Mouse (Mus musculus): ENCODE results near the gene Rock2.

Rock2 gene

DNA sequence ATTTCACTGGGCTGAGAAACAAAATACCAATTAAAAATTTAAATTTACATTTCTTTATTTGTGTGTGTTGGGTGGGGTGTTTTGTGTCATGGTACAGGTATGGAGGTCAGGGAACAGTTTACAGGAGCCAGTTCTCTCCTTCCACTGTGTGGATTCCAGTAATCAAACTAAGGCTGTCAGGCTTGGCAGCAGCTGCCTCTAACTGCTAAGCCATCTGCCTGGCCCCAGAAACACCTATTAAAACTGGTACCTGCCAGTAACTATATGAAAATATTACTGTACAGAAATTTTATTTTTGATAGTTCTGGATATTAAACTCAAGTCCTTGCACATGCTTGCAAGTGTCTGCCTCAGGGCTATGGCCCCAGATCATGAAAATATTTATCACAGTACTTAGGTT, 4.1 kb downstream of the Rock2 start:
- CTCF ChIA-PET = no interaction called here

DNA sequence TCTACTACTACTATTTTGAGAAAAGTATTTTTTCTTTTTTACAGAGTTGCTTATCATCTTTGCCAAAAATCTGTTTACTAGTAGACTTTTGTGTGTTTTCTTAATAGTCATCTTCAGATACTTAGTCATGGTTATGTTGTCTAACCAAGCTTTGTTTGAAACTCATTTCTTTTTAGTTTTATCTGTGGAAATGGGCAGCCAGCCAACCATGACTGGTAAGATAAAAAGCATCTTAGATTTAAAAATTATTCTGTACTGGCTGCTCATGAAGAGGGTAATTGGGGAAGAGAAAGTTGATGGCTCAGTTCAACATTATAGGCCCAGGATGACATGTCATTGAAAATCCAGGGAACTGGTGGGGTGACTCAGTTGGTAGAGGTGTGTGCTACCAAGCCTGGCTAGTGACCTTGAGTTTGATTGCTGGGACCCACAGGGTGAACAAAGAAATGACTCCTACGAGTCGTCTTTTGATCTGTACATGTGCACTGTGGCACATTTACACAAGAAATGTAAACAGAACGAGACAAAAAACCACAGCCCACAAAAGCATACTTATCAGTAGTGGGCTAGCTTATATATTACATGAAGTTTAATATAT, 6.0 kb downstream of the Rock2 start:
- CTCF ChIA-PET = no interaction called here

DNA sequence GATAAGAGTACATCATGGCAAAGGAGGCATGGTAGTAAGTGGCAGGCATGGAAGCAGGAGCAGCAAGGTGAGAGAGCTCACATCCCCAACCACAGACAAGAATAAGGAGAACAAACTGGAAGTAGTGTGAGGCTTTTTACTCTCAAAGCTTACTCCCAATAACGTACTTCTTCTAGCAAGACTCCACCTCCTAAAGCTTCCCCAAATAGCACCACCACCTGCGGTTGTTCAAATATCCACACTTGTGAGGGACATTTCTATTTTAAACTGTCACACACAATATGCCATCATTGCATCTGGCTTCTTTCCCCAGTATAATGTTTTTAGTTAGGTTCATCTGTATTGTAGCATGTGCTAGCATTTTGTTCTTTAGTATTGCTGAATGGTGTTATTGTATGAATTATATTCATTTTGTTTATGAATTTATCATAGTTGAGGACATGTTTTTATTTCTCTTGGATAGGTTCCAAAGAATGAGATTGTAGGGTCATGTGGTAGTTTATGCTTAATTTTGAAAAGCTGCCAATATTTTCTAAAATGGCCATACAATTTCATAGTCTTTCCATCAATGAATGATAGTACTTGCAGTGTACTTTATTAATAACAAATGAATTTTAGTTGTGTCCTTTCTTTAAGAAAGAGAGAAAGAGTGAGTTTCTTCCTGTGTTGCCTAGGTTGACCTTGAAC, 9.4 kb downstream of the Rock2 start:
- CTCF ChIA-PET = no interaction called here

DNA sequence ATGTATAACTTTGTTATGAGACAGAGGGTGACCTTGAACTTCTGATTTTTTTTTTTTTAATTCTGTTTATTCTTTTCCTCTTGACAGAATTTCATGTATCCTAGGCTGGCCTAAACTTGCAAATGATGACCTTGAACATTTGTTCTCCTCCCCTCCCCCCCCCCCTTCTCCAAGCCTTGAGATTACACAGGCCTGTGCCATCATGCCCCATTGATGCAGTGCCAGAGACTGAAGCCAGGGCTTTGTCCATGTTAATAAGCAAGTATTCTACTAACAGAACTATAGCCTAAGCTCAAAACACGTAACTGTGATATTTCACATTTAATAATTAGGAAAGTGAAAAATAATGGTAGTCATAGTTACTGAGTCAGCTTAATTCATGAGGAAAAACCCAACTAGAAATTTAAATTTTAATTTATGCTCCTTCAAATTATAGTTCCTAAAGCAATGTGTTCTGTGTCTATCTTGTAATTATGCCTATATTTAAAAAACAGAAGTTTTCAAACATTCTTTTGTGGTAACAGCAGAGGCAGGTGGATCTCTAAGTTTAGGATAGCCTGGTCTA, 12.7 kb downstream of the Rock2 start:
- CTCF ChIA-PET = no interaction called here

DNA sequence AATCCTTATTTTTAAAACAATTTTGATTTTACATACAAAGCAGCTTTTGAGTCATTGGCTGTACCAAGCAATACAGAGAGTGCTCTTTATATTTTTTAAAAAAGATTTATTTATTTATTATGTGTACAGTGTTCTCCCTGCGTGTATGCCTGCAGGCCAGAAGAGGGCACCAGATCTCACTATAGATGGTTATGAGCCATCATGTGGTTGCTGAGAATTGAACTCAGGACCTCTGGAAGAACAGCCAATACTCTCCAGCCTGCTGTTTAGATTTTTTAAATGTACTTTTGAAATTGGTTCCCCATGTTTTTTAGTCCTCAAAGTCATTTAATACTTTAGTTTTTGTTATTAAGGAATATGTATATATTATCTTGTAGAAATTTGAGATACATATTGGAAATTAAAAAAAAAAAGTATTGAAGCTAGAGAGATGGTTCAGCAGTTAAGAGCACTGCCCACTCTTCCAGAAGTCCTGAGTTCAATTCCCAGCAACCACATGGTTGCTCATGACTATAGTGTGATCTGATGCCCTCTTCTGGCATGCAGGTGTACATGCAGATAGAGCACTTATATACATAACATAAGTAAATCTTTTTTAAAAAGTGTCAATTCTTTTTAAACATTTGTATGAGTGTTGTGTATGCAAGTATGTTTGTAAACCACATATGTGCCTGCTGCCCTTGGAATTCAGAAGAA, 13.4 kb downstream of the Rock2 start:
- CTCF ChIA-PET = interaction anchor here (1.1 kb wide), 1 partner anchor 45 kb away, joined by 3 read pairs; no protein-coding TSS in a partner anchor

DNA sequence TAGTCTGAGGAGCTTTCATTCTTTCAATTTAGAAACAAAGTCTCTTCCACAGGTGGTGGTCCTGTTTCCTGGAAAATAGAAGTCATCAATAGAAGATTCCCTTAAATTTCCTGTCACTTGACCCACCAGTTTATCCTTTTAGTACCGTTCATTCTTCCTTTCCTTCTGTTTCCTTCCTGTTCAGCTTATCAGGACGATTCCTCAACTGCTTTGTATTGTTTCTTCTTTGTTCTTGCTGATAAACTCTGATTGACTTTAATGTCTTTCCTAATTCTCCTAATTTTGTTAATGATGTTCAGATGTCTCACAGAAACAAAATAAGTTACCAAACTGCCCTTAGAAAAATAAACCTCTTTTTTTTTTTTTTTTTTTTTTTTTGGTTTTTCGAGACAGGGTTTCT, 16.8 kb downstream of the Rock2 start:
- CTCF ChIA-PET = no interaction called here

DNA sequence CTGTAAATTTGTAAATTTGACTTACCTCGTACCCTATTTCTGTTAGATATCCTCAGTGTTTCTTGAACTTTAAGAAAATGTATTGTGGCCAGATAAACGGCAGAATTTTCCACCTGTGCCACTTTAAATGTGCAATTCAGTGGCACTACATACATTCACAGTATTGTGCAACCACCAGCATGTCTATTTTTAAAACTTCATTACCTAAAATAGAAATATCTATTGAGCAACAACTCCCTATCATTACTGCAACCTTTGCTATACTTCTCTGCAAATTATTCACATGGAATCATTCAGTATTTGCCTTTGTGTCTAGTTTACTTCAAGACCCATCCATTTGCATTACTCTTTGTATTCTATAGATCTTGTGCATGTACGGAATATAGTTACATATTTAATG, 17.9 kb downstream of the Rock2 start:
- CTCF ChIA-PET = no interaction called here

DNA sequence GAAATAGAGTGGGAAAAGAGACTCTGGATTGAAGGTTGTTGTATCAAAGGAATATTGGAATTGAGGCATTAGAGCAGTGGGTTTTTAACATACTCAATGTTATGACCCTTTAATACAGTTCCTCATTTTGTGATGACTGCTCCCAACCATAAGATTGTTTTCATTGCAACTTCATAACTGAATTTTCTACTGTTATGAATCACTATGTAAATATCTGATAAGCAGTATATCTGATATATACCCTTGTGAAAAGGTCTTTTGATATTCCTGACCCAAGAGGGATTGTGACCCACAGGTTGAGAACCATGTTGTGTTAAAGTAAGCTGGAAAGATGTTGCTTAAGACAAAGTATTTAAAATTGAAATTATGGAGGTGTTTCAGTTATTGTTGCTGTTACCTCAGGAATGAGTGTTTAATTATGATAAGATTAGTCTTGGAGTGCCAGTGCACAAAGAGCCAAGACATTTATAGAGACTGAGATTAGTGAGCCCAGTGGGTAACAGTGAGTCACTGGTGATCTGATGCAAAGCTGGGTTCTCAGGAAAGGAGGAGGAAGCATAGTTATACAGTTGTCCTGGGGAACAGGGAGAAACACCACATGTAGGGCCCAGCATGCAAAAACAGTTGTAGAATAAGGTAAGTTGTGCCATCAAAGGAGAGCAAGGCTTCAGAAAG, 25.6 kb downstream of the Rock2 start:
- CTCF ChIA-PET = no interaction called here

DNA sequence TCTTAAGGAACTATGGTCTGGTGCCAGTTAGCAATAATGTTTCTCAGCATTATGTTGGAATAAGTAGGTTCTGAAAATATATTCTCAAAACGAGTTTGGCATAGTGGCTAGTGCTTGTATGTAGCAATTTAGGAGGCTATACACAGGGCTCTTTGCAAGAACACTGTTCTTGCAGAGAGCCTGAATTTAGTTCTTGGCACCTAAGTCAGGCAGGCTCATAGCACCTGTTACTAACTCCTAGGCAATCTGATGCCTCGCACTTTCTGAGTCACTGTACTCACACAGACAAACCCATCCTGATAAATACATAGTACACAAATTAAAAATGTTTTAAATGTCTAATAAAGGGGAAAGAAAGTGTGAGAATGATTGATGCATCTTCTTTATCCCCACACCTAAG, 33.2 kb downstream of the Rock2 start:
- CTCF ChIA-PET = no interaction called here

DNA sequence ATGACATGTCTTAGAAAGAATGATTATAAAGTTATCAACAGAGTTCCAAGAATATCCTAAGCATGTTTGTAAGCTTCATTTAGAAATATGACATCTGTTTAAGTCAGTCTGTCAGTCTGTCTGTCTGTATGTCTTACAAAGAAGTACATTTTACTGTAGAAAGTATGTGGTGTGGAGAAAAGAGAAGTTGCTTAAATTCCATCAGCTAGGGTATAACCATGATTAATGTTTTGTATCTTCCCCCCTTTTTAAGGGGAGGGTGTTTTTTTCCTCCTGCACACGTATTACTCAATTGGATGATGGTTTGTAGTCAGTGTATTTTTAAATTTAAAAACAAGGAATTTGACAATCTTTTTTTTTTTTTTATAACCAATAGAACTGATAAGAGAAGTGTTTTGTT, 39.7 kb downstream of the Rock2 start:
- CTCF ChIA-PET = no interaction called here

DNA sequence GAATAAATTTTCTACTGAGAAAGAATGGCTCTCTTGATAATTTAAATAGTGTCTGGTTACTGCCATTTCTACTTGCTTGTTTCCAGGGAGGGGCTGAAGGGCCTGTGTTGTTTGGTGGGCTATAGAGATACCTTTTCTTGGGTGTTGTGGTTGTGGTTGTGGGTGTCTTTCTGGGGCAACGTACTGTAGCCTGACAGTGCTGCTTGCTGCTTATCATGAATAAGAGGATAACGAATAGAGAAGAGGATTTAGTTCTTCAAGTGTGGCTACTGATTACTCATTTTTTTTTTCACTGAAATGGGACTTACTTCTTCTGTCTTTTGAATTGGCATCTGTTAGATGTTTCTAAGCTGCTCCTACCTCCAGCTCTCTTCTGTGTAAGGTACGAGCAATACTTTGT, 47.3 kb downstream of the Rock2 start:
- CTCF ChIA-PET = interaction anchor here (0.6 kb wide), 1 partner anchor 15 kb away, joined by 5 read pairs; no protein-coding TSS in a partner anchor

DNA sequence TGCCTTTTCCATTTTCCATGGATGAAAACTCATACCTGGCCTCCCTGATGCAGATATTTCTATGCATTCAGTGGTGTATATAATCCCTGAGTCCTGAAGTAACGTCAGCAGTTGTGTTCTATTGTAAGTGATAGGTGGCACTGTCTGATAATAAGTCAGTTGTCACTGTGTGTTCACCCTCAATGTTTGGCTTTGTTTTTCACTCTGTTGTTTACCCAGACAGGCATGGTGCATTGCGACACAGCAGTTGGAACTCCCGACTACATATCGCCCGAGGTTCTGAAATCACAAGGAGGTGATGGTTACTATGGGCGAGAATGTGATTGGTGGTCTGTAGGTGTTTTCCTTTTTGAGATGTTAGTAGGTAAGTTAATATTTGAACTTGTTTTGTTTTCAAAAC, 53.5 kb downstream of the Rock2 start:
- CTCF ChIA-PET = no interaction called here

DNA sequence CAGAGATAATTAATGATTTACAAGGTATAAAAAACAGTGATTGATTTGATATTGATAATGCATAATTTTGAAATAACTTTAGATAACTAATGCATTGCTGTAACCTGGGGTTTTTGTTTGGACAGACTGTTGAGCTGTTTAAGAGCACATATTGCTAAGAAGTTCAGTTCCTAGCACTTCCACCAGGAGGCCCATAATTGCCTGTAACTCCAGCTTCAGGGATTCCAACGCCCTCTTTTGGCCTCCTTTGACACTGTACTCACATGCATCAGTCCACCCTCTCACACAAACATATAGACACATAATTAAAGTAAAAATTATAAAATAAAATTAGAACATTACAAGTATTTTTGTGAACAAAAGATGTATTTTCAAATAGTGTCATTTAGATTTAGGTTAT, 64.2 kb downstream of the Rock2 start:
- CTCF ChIA-PET = interaction anchor here (1.2 kb wide), 1 partner anchor 21 kb away, joined by 5 read pairs; no protein-coding TSS in a partner anchor

DNA sequence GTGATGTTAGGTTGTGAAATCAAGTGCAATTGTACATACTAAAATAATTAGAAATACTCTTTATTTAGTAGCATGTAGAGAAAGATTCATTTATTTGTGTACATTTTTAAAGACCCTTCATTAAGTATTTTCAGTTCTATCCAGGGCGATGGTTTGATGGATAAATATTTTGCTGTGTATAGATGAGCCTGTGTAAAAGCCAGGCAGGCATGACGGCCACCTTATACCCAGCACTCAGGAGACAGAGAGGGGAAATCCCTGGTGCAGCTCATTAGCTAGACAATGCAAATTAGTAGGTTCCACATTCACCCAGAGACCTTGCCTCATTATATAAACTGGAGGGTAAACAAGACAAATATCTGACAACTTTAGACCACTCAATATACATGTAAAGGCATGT, 68.7 kb downstream of the Rock2 start:
- CTCF ChIA-PET = no interaction called here

DNA sequence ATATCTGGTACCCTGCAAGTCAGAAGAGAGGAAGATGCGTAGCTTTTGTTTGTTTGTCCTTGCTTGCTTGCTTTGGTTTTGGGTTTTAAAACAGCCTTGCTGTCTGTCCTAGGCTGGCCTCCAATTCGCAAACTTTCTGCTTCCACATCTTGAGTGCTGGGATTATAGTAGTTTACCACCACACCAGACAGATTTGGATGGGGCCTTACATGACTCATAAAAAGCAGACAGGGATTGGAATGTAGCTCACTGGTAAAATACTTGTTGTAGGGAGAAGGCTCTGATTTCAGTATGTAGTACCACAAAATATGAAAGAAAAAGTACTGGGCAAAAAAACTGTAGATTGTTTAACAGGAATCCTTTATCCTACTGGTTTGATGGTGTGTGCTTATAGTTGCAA, 72.1 kb downstream of the Rock2 start:
- CTCF ChIA-PET = interaction anchor here (0.7 kb wide), 1 partner anchor 10 kb away, joined by 10 read pairs; no protein-coding TSS in a partner anchor

DNA sequence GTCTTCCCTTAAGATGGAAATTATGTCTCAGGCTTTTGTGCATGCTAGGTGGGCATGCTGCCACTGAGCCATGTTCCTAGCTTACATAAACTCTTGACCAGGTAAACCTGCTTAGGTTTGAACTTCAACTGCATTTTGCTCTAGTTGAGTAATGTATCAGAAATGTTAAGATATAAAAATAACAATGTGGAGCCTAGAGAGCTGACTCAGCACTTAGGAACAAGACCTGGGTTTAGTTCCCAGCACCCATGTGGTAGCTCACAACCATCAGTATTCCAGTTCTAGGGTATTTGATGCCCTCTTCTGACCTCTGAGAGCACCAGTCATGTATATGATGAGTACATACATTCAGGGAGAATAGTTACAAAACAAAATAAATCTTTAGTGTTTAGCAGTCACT, 82.4 kb downstream of the Rock2 start:
- CTCF ChIA-PET = no interaction called here

DNA sequence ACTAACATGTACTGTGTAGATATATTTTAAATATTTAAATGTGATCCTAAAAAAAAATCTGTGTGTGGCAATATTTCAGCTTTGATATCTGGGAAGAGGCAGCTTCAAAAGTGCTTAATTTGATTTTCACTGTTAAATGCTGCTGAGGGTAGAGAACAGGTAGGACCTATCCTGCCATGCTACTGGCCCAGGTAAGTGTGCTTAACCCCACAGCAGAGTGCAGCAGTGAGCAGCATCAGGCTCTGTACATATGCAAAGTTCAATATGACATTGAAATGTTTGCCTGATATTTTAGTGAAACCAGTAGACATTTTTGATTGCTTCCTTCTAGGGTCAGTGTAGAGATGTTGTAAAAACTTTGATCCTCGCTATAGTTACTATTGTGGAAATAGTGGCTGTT, 91.1 kb downstream of the Rock2 start:
- CTCF ChIA-PET = no interaction called here

DNA sequence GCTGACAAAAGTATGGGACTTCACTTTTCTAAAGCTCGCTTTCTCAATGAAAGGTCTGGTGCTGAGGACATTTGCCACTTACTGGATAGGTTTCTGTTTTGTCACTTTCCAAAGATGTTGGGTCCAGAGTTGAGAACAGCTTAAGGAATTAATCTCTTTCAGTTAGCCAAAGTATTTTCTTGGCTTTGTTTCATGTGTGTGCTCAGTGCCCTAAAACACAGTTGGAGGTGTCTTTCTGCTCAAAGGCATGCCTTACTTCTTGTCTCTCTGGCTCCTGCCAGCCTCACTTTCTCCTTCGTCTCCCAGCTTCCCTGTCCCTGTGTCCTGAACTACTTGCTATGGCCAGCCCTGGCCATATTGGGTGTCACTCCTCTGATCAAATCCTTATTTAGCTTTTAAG, 96.7 kb downstream of the Rock2 start:
- CTCF ChIA-PET = no interaction called here

DNA sequence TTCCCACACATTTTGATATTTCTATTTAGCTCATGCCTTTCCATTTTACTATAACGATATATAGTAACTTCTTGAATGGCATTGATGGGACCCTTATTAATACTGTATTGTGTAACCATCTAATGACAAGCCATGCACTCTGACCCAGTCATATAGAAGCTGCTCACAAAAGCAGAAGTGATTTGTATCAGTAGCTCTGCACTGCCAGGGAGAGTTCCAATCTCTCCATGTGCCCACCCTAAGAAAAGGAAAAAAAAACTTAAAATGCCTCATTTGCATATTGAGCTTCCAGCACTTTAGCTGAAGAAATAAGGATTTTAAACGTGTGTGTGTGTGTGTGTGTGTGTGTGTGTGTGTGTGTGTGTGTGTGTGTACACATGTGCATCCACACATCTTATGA, 97.7 kb downstream of the Rock2 start:
- CTCF ChIA-PET = interaction anchor here (0.6 to 1.1 kb wide), 2 partner anchors 18 to 23 kb away, joined by 3 to 6 read pairs; no protein-coding TSS in a partner anchor

DNA sequence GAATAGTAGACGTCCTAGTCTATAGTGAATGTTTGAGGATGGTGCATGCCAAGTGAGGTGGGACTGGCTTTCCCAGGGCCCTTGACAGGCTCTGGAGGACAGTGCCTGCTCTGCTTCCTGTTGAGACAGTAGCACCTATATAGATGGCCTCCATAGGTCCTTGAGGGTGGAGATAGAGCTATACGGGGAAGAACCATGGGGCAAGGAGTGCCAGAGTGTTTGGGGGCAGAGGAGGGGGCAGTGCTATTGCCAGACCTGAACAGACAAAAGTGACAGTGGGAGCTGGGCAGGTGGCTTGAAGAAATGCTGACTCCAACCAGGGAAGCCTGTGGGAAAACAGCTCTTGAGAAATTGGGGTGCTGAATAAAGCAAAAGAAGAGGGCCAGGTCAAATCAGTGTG, 99.6 kb downstream of the Rock2 start:
- CTCF ChIA-PET = no interaction called here

DNA sequence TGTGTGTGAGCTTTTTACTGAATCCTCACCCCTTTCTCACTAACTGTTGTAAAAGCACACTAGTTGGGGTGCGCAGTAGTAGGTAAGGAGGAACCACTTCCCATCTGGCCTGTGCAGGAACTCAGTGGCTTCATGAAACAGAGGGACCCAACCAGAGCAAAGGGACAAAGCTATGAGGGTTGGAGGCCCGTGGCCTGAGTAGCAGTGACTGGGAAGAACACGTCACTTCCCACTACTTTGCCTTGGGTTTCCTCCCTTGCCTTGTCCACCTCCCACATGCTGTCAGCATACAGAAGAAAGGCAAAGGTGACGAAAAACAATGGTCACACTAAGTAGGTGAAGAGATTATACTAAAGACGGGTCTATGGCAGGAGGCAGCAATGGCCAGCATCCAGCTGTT, 101.6 kb downstream of the Rock2 start:
- CTCF ChIA-PET = no interaction called here

DNA sequence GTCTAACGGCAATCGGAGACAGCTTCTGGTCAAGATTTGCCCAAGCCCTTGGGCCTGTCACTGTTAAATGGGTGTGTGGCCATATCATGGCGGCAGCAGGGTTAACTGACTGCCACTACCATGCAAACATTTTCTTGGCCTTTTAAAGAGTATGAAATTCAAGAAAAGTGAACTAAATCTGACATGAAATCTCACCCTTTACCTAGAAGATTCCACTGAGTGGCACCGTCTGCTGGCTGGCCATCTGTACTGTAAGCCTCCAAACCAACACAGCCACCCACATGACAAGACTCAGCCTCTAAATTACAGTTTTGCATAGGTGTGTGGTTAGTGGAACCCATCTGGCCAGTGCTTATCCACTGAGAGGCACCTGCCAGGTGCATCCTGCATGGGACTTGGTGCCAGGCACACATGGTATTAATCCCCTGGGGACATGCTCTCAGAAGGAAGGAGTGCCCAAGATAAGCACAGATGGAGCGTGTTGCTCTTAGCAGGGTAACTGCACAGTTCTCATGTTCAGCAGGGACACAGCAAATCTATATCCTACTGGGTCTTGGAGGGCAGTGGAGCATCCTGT, 102.3 kb downstream of the Rock2 start:
- CTCF ChIA-PET = no interaction called here

All from spleen, embryonic (tissue).